In the genomic region with DNA sequence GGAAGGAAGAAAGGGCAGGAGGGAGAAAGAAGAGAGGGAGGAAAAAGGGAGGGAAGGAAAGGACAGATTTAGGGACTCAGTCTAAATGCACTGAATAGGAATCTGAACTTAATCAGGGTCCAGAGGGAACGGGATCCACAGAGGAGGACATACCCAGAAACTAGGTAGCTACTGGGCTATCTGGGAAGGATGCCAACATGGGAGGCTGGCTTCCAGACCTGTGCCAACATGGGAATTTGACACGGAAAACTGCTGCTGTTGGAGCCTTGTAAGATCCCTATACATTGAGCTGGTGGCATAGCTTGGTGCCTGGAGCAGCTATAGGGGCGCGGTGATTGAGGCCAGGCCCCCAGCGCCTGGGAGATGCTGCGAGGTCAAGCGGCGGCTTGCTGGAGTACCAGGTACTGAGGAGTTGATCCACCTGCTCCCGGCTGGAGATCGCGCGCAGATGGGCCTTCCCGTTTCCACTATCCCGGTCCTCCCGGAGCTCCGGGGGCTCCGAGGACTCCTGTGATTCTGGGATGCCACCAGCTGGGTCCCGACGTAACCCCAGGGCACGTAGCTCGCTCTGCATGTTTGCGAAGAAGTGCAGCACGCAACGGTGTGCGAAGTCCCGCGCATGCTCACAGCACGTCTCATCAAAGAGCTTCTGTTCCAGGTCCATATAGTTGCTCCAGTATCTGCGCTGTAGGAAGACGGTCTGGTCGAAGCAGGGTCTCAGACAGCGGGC, we compare ENCODE assay signal across 9 mouse cellular contexts. TPM values are rescaled to one million over a fixed set of nuclear protein-coding genes. Genes with fewer than 3 reads are reported as not detected.
DNase-seq lines count a peak whose midpoint lies in the region; ATAC-seq and TF ChIP-seq lines count a peak whose summit lies in the region.
"Had no signal": no experiment of that assay in that cellular context is flagged by ENCODE, and none has a peak within 500 bp of the region (broad histone marks: within the 10 kb centered on the region; RNA-seq: fewer than 3 reads in every experiment).

No protein-coding gene starts in this region.

- no peaks in the 10 kb centered on the region for H3K4me1 ChIP-seq in forebrain, postnatal 0 days (ENCODE audit: insufficient read depth)
- 0 out of 2 replicates have a peak, but pooled peaks cover 5% of the 10 kb centered on the region for H3K4me1 ChIP-seq in midbrain, embryonic 13.5 days (replicated peaks)

- H3K4me2 ChIP-seq in forebrain, postnatal 0 days (ENCODE audit: low read depth): peak overlapping the region; percentile 53
- H3K4me2 ChIP-seq in midbrain, embryonic 13.5 days (replicated peaks): peak overlapping the region; percentile 62

- no peak for DNase-seq in left cerebral cortex, adult 2 months (ENCODE audit: extremely low spot score in 1 of 2, low spot score in 2 of 2)
- DNase-seq in left cerebral cortex, adult 8-10 months (ENCODE audit: low spot score in 2 of 2): no peak
- DNase-seq in cerebellum, adult 9-10 months: peak; percentile 60
- peak; percentile 80 for DNase-seq in forebrain, postnatal 0 days
- DNase-seq in spleen, postnatal 10 days (ENCODE audit: low spot score in 2 of 2): no peak
- no peak for DNase-seq in frontal cortex, postnatal 25 days (ENCODE audit: low spot score in 2 of 2)

- no peak overlapping the region for H3K27ac ChIP-seq in left cerebral cortex, adult 2 months
- H3K27ac ChIP-seq in forebrain, postnatal 0 days (ENCODE audit: low read depth, low read length): peak overlapping the region; percentile 21
- no peak overlapping the region for H3K27ac ChIP-seq in midbrain, embryonic 13.5 days

- ATAC-seq in forebrain, postnatal 0 days: peak; percentile 92
- ATAC-seq in midbrain, embryonic 13.5 days: peak; percentile 62
- no peak for ATAC-seq in granulocyte monocyte progenitor cell, adult 5-6 weeks (replicated peaks; ENCODE audit: poor library complexity, severe bottlenecking)

- TF ChIP-seq CTCF in left cerebral cortex, adult 2 months (IDR thresholded peaks at IDR 0.05): no peak
- no peak for TF ChIP-seq CTCF in forebrain, postnatal 0 days (IDR thresholded peaks at IDR 0.05; ENCODE audit: low read depth)

- intact Hi-C loops in left cerebral cortex, adult 2 months (cut with DNase I): no loop called here

- H3K27me3 ChIP-seq in forebrain, postnatal 0 days (ENCODE audit: insufficient read depth, low read length): no peaks in the 10 kb centered on the region
- H3K27me3 ChIP-seq in midbrain, embryonic 13.5 days: no peaks in the 10 kb centered on the region

- H3K36me3 ChIP-seq in forebrain, postnatal 0 days (ENCODE audit: insufficient read depth): no peaks in the 10 kb centered on the region
- H3K36me3 ChIP-seq in midbrain, embryonic 13.5 days: no peaks in the 10 kb centered on the region

- no peaks in the 10 kb centered on the region for H3K9me3 ChIP-seq in forebrain, postnatal 0 days (ENCODE audit: low read length)
- no peaks in the 10 kb centered on the region for H3K9me3 ChIP-seq in midbrain, embryonic 13.5 days

- 19% methylated on average over 32 of the region's 32 CpGs for WGBS in forebrain, postnatal 0 days
- WGBS in midbrain, embryonic 13.5 days: 22% methylated on average over 32 of the region's 32 CpGs

- peak overlapping the region; percentile 41 for H3K4me3 ChIP-seq in left cerebral cortex, adult 2 months
- H3K4me3 ChIP-seq in forebrain, postnatal 0 days (ENCODE audit: low read depth, low read length): peak overlapping the region; percentile 30
- peak overlapping the region; percentile 38 for H3K4me3 ChIP-seq in midbrain, embryonic 13.5 days (replicated peaks)

- H3K9ac ChIP-seq in forebrain, postnatal 0 days: peak overlapping the region; percentile 43
- peak overlapping the region; percentile 63 for H3K9ac ChIP-seq in midbrain, embryonic 13.5 days (replicated peaks)

RNA-seq across cellular contexts. Expression of gene Calhm3, which starts 6.1 kb away (rescaled TPM):
- total RNA-seq in left cerebral cortex, adult 2 months (2021): not detected
- not detected for total RNA-seq in left cerebral cortex, adult 8-10 months (2022)
- total RNA-seq in forebrain, postnatal 0 days (2014; rRNA removed): not detected in 2 replicates
- 0.19 TPM in 1 of 2 replicates, not detected in the other for polyA plus RNA-seq in forebrain, postnatal 0 days (2015; fragmentation: Nextera tagmentation; extraction: Ambion mirVana)
- polyA plus RNA-seq in midbrain, embryonic 13.5 days (2015; fragmentation: Nextera tagmentation; extraction: Ambion mirVana): not detected in 2 replicates
- total RNA-seq in granulocyte monocyte progenitor cell, adult 5-6 weeks (2014; fragmentation: Nextera tagmentation): not detected in 2 replicates
- total RNA-seq in granulocyte monocyte progenitor cell, adult 5-6 weeks (2017): not detected in 2 replicates
- polyA plus RNA-seq: liver, embryonic 16.5 days had no signal

RNA-seq across cellular contexts. Expression of gene Calhm1, which starts 7.4 kb away (rescaled TPM):
- not detected for total RNA-seq in left cerebral cortex, adult 2 months (2021)
- total RNA-seq in left cerebral cortex, adult 8-10 months (2022): not detected
- total RNA-seq in forebrain, postnatal 0 days (2014; rRNA removed): not detected in 2 replicates
- polyA plus RNA-seq in forebrain, postnatal 0 days (2015; fragmentation: Nextera tagmentation; extraction: Ambion mirVana): not detected in 2 replicates
- not detected in 2 replicates for polyA plus RNA-seq in midbrain, embryonic 13.5 days (2015; fragmentation: Nextera tagmentation; extraction: Ambion mirVana)
- not detected in 2 replicates for total RNA-seq in granulocyte monocyte progenitor cell, adult 5-6 weeks (2014; fragmentation: Nextera tagmentation)
- not detected in 2 replicates for total RNA-seq in granulocyte monocyte progenitor cell, adult 5-6 weeks (2017)
- polyA plus RNA-seq: liver, embryonic 16.5 days had no signal

RNA-seq across cellular contexts. Expression of gene Calhm2, which starts 13.4 kb away (rescaled TPM):
- 1 to 10 TPM; 8.1 to 8.2 TPM for total RNA-seq in left cerebral cortex, adult 2 months (2021)
- total RNA-seq in left cerebral cortex, adult 8-10 months (2022): 1 to 10 TPM; 4.4 to 6.6 (median 6.3) TPM
- total RNA-seq in forebrain, postnatal 0 days (2014; rRNA removed): 1.1 and 2.9 TPM in 2 replicates
- polyA plus RNA-seq in forebrain, postnatal 0 days (2015; fragmentation: Nextera tagmentation; extraction: Ambion mirVana): 0.62 and 0.80 TPM in 2 replicates
- 0.82 and 1.0 TPM in 2 replicates for polyA plus RNA-seq in midbrain, embryonic 13.5 days (2015; fragmentation: Nextera tagmentation; extraction: Ambion mirVana)
- total RNA-seq in granulocyte monocyte progenitor cell, adult 5-6 weeks (2014; fragmentation: Nextera tagmentation): 6.6 and 18.6 TPM in 2 replicates
- 6.0 and 10.2 TPM in 2 replicates for total RNA-seq in granulocyte monocyte progenitor cell, adult 5-6 weeks (2017)

RNA-seq across cellular contexts. Expression of gene Neurl1a, which starts 27.1 kb away (rescaled TPM):
- total RNA-seq in left cerebral cortex, adult 2 months (2021): 100 to 1,000 TPM; 178 to 194 TPM
- 100 to 1,000 TPM; 159 to 179 (median 172) TPM for total RNA-seq in left cerebral cortex, adult 8-10 months (2022)
- total RNA-seq in forebrain, postnatal 0 days (2014; rRNA removed): 51.5 and 52.1 TPM in 2 replicates
- 11.6 and 15.7 TPM in 2 replicates for polyA plus RNA-seq in forebrain, postnatal 0 days (2015; fragmentation: Nextera tagmentation; extraction: Ambion mirVana)
- 4.6 and 5.9 TPM in 2 replicates for polyA plus RNA-seq in midbrain, embryonic 13.5 days (2015; fragmentation: Nextera tagmentation; extraction: Ambion mirVana)
- not detected in 2 replicates for total RNA-seq in granulocyte monocyte progenitor cell, adult 5-6 weeks (2014; fragmentation: Nextera tagmentation)
- 0.04 TPM in 1 of 2 replicates, not detected in the other for total RNA-seq in granulocyte monocyte progenitor cell, adult 5-6 weeks (2017)

Comparison
In these comparisons a context has a peak if more than half of its experiments do, and no peak if none do; other contexts are left out.
1. DNase-seq: peak in cerebellum, adult 9-10 months (single experiment) and forebrain, postnatal 0 days (single experiment); none in left cerebral cortex, adult 2 months (0 of 2), left cerebral cortex, adult 8-10 months (0 of 2), spleen, postnatal 10 days (0 of 2) and frontal cortex, postnatal 25 days (0 of 2).
2. Peak in every context shown above with its lines, with median percentiles within 50 percentile points of each other: H3K4me3 ChIP-seq.